Mouse (Mus musculus): ENCODE results near the gene Gm28048.

The Gm28048 gene

GRCm38 (mm10) chr11:22937716-22938316, 44.1 kb downstream of the Gm28048 start:
- no peak for DNase-seq

- DNase-seq, result no peak
Observed at GRCm38 (mm10) chr11:22936446-22937125, 45.3 kb downstream of the Gm28048 start.

GRCm38 (mm10) chr11:22932167-22932566, 49.7 kb downstream of the Gm28048 start:
- no peak for DNase-seq

GRCm38 (mm10) chr11:22931320-22931905, 50.5 kb downstream of the Gm28048 start:
- no peak for DNase-seq

- no peak for DNase-seq
Observed at GRCm38 (mm10) chr11:22930129-22930528, 51.8 kb downstream of the Gm28048 start.

- no peak for DNase-seq
Observed at GRCm38 (mm10) chr11:22928586-22929169, 53.2 kb downstream of the Gm28048 start.

- DNase-seq, result no peak
Observed at GRCm38 (mm10) chr11:22923606-22924005, 58.3 kb downstream of the Gm28048 start.

GRCm38 (mm10) chr11:22922546-22922945, 59.3 kb downstream of the Gm28048 start:
- DNase-seq, result no peak

GRCm38 (mm10) chr11:22919336-22919735, 62.6 kb downstream of the Gm28048 start:
- no peak for DNase-seq

GRCm38 (mm10) chr11:22917786-22918185, 64.1 kb downstream of the Gm28048 start:
- DNase-seq, result no peak

GRCm38 (mm10) chr11:22913744-22914143, 68.1 kb downstream of the Gm28048 start:
- DNase-seq, result no peak

GRCm38 (mm10) chr11:22911831-22912230, 70.1 kb downstream of the Gm28048 start:
- no peak for DNase-seq

GRCm38 (mm10) chr11:22906453-22906865, 75.4 kb downstream of the Gm28048 start:
- no peak for DNase-seq

- no peak for DNase-seq
Observed at GRCm38 (mm10) chr11:22902923-22903322, 79.0 kb downstream of the Gm28048 start.

- DNase-seq, result no peak
Observed at GRCm38 (mm10) chr11:22900041-22900440, 81.8 kb downstream of the Gm28048 start.

GRCm38 (mm10) chr11:22897642-22898041, 84.2 kb downstream of the Gm28048 start:
- DNase-seq, result no peak

- DNase-seq, result no peak
Observed at GRCm38 (mm10) chr11:22897127-22897526, 84.8 kb downstream of the Gm28048 start.

- no peak for DNase-seq
Observed at GRCm38 (mm10) chr11:22893075-22893474, 88.8 kb downstream of the Gm28048 start.

GRCm38 (mm10) chr11:22892466-22892865, 89.4 kb downstream of the Gm28048 start:
- no peak for DNase-seq

- peak; percentile 42 for DNase-seq
Observed at GRCm38 (mm10) chr11:22891876-22892275, 90.0 kb downstream of the Gm28048 start.

GRCm38 (mm10) chr11:22891242-22891641, 90.6 kb downstream of the Gm28048 start:
- no peak for DNase-seq

- no peak for DNase-seq
Observed at GRCm38 (mm10) chr11:22889224-22889623, 92.7 kb downstream of the Gm28048 start.

- DNase-seq, result peak; percentile 24
Observed at GRCm38 (mm10) chr11:22886991-22887390, 94.9 kb downstream of the Gm28048 start.

GRCm38 (mm10) chr11:22885350-22885749, 96.5 kb downstream of the Gm28048 start:
- DNase-seq, result no peak
